Mouse (Mus musculus) embryonic fibroblast, embryonic 13.5 days (primary cell): ENCODE data around the gene Sec14l2.

ENCODE experiments used
- CTCF ChIP-seq: IDR thresholded peaks from 2 replicates; pipeline ENCODE4 v1.5.1; 2011; ENCODE audit warnings: mild to moderate bottlenecking, control low read depth, low read length, moderate library complexity, borderline replicate concordance; ENCODE audit not compliant: insufficient read depth
- POLR2A ChIP-seq: IDR thresholded peaks from 2 replicates; pipeline ENCODE4 v1.6.1; 2011; ENCODE audit warnings: low read depth, mild to moderate bottlenecking, control low read depth, low read length, moderate library complexity

DNA sequence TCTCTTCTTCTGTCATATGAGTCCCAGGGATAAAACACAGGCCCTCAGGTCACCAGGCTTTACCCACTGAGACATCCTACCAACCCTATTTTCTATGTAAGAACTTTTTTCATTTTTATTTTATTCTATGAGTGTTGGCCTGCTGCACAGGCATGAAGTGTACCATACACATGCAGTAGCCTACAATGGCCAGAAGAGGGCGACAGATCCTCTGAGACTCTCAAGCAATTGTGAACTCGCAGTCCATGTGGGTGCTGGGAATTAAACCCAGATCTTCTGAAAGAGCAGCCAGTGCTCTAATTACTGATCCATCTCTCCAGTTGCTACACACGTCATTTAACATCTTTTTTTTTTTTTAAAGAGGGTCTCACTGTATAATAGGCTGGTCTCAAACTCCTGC lies 10.2 kb upstream of the Sec14l2 start:
- TF ChIP-seq CTCF (no peak), POLR2A (no peak)
